Mouse (Mus musculus) central nervous system, embryonic 14 days (tissue): ENCODE measurements around the gene Tlcd1. TPM values are rescaled to one million over a fixed set of nuclear protein-coding genes. Genes with fewer than 3 reads are reported as not detected.

Experiments used
- polyA plus RNA-seq: library from polyadenylated mRNA; depleted of rRNA; stranded (reverse); fragments of >200 nt; gene quantifications from 2 replicates; pipeline ENCODE4 v1.2.3, GENCODE M21; 2012; rRNA removed

Gene Tlcd1
- 15.7 and 24.4 TPM in 2 replicates for polyA plus RNA-seq

GRCm38 (mm10) chr11:78176402-78176862 is at the start of gene Tlcd1, which contains the start of gene Nek8:
Gene Tlcd1 (plus strand): TSS chr11:78176711.
Gene Nek8 (minus strand): TSS chr11:78176675.

DNA sequence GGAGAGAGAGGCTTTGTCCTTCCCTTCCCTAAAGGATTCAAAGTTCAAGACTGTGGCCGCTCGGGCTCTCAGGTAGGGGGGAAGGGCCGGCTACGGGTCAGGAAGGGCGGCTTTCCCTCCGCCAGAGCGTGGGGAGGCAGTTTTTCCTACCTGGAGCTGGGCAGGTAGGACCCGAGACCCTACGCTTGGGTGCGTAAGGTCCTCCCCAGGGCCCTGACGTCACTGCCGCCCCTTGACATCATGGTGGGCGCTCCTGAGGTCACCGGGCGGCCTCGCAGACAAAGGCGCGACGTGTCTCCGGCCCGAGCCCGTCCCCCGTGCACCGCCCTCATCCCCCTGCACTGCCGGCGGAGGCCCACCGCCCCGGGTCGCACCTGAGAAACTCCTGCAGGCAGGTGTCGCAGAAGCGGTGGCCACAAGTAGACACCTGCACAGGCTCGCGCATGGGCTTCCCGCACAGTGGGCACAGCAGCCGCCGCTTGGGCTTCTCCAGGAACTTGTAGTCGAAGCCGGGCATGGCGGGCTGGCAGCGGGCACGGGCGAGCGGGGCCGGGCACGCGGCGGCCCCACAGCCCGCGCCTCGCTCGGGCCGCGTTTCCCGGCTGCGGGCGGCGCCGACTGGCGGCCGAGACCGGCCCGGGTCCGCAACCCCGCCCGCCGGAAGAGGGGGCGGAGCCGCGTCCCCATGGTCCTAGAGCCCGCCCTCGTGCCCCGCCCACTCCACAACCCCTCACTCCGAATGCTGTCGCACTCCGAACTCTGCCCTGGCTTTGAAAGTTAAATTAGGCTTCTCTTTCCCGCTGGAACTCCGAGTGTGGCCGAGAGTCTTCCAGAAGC is 11.4 kb upstream of the Tlcd1 start, which contains the start of gene Traf4:
Gene Traf4, minus strand, starts transcription at position 666 of the 837 bp plus-strand sequence.

DNA sequence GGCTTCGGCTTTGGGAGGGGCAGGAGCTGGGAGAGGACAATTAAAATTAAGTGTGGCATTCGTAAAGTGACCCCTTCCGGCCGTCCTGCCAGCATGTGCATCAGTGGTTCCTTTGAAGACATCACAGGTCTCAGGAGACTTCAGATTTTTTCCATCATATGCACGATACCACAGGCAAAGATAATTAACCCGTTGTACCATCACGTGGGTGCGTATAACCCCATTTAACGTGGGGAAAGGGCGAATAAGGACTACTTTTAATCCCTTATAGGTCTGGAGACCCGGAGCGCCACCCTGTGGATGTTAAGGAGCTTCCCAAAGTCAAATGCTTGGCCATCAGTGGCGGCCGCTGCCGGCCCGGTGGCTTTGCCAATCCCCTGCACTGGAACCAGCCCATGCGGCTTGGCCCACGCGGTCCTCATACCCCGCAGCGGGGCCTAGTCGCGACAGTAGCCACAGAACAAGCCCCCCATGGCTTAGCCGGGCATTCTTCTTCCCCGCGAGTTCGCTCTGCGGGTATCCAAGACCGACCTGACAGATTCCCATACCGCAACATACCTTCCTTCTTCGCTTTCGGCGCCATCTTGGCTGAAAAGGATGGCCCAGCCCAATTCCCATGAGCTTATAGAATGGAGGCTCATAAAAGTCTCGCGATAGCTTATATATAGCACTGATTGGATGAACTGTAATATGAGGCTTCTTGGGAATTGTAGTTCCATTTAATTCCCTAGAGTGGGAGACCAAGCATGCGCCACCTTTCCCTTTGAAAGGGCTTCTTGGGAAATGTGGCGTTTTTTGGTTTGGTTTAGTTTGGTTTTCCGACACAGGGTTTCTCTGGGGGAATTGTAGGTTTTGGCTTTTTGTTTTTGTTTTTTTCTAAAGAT is 6.7 kb downstream of the Tlcd1 start, which contains the start of gene Rpl23a:
Gene Rpl23a, minus strand, starts transcription at position 624 of the 884 bp plus-strand sequence.

DNA sequence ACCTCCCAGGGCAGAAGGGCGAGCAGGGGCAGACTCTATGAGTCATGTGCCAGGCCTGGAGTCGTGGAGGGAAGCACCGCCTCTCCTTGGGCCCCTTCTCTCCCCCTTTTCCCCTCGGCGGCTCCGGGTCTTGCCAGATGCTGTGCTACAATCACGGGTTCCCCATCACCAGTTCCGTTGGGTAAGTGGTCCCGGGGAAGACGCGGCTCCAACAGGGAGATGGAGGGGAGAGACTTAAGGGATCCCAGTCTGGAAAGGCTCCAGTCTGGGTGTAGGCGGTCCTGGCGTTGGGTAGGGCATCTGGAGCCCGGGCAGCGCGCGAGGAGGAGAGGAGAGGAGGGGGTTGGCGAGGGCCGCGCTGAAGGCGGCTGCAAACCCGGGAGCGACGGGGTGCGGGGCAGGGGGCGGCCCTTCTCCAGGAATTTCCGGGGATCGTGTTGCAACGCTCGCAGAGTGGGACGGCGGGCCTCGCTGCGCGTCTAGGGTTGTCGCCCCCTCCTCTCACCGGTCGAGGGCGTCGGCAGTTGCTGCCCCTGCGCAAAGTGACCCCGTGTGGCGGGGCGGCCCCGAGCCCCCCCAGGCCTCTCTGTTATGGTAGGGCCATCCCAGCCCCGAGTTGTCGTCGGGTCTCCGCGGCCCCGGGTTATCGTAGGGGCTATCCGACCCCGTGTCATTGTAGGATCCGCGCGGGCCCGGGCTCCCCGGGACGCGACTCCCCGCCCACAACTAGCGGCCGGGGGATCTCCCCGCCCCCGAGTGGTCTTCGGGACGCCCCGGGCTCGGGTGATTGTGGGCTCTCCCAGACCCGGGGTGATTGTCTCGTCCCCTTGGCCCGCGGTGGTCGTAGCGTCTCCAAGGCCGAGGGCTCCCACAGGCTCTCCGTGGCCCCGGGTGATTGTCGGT is 12.1 kb downstream of the Tlcd1 start, which contains the start of gene Rab34:
Gene Rab34, plus strand, starts transcription at position 100 of the 903 bp plus-strand sequence.

DNA sequence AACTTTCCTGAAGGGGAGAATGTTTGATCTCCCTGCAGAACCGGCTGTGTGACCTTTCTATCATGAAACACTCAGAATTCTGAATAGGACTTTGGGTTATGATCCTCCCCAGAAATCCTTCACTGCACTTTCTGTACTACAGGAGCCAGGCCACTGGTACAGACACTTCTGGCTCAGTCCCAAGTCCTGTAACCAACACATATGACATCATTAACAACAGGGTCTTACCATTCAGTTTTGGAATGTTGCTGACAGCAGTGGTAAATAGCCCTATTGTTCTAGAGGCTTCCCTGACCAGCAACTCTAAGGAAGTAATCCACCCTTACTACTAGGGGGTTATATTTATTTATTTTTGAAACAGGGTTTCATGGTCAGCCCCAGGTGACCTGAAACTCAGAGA is 16.6 kb downstream of the Tlcd1 start, which contains the start of gene Proca1:
Gene Proca1, plus strand, starts transcription at position 280 of the 400 bp plus-strand sequence.

Other genes starting within 250 kb of the Tlcd1 start
- gene Sez6, start 245.9 kb upstream of the Tlcd1 start, polyA plus RNA-seq: 139 and 182 TPM in 2 replicates
- 88.9 TPM in 2 replicates for gene Phf12, start 194.0 kb upstream of the Tlcd1 start, polyA plus RNA-seq
- gene Dhrs13, start 144.4 kb upstream of the Tlcd1 start, polyA plus RNA-seq: 25.5 and 27.0 TPM in 2 replicates
- gene Flot2, start 138.8 kb upstream of the Tlcd1 start, polyA plus RNA-seq: 96.9 and 97.0 TPM in 2 replicates
- gene Eral1, start 96.3 kb upstream of the Tlcd1 start, polyA plus RNA-seq: 29.9 and 30.4 TPM in 2 replicates
- 24.0 and 25.4 TPM in 2 replicates for gene Fam222b, start 82.1 kb upstream of the Tlcd1 start, polyA plus RNA-seq
- gene Traf4, start 11.1 kb upstream of the Tlcd1 start, polyA plus RNA-seq: 193 and 206 TPM in 2 replicates
- 12.9 and 16.0 TPM in 2 replicates for gene Nek8, start within 50 bp of the Tlcd1 start, polyA plus RNA-seq
- 2,641 and 2,838 TPM in 2 replicates for gene Rpl23a, start 6.9 kb downstream of the Tlcd1 start, polyA plus RNA-seq
- 72.6 and 93.5 TPM in 2 replicates for gene Rab34, start 11.7 kb downstream of the Tlcd1 start, polyA plus RNA-seq
- gene Proca1, start 16.7 kb downstream of the Tlcd1 start, polyA plus RNA-seq: 1.4 and 2.0 TPM in 2 replicates
- 119 and 127 TPM in 2 replicates for gene Sdf2, start 69.0 kb downstream of the Tlcd1 start, polyA plus RNA-seq
- 26.4 and 31.0 TPM in 2 replicates for gene Supt6, start 69.3 kb downstream of the Tlcd1 start, polyA plus RNA-seq
- gene 2610507B11Rik, start 85.0 kb downstream of the Tlcd1 start, polyA plus RNA-seq: 60.3 and 62.0 TPM in 2 replicates
- 0.63 and 0.88 TPM in 2 replicates for gene BC030499, start 114.1 kb downstream of the Tlcd1 start, polyA plus RNA-seq
- gene Spag5, start 124.8 kb downstream of the Tlcd1 start, polyA plus RNA-seq: 37.0 and 49.5 TPM in 2 replicates
- 106 and 132 TPM in 2 replicates for gene Aldoc, start 146.3 kb downstream of the Tlcd1 start, polyA plus RNA-seq
- gene Pigs, start 151.7 kb downstream of the Tlcd1 start, polyA plus RNA-seq: 60.2 and 69.7 TPM in 2 replicates
- gene Unc119, start 166.8 kb downstream of the Tlcd1 start, polyA plus RNA-seq: 144 and 155 TPM in 2 replicates
- gene Foxn1, start 209.8 kb downstream of the Tlcd1 start, polyA plus RNA-seq: 0.03 TPM in 1 of 2 replicates, not detected in the other
- gene Slc13a2, start 245.5 kb downstream of the Tlcd1 start, polyA plus RNA-seq: 0.04 TPM in 1 of 2 replicates, not detected in the other